Mouse (Mus musculus) limb, embryonic 14.5 days (tissue): ENCODE measurements at regions not wholly inside any gene's neighbourhood (a gene's known extent, or its start where the extent isn't known, plus 50 kb on each side); places are given as distances from the start of the nearest gene placed in this dataset.

ENCODE experiments used
- ATAC-seq: fragments of 200-750 bp; cut with Nextera tagmentation; 2 replicates; pipeline ENCODE4 v1.8.0; 2017; ENCODE audit warnings: low read depth, moderate number of reproducible peaks, moderate TSS enrichment; ENCODE audit not compliant: low FRiP score
- DNase-seq: peaks from one replicate; pipeline ENCODE4 v3.0.0-alpha.2; 2015; ENCODE audit warnings: low spot score
- H3K27ac ChIP-seq: fragments of 300-500 bp; sonication (generic); replicated peaks from 2 replicates; pipeline ENCODE4 v1.5.1; 2014; ENCODE audit warnings: low read depth, mild to moderate bottlenecking, low read length, moderate library complexity, mixed read lengths
- H3K27me3 ChIP-seq: fragments of 300-500 bp; sonication (generic); 2 replicates; pipeline ENCODE4 v1.6.1; 2014; ENCODE audit warnings: low read length, mixed read lengths; ENCODE audit not compliant: control insufficient read depth, insufficient read depth
- H3K36me3 ChIP-seq: fragments of 300-500 bp; sonication (generic); 2 replicates; pipeline ENCODE4 v1.6.1; 2014; ENCODE audit warnings: mild to moderate bottlenecking, low read length, moderate library complexity, mixed read lengths; ENCODE audit not compliant: control insufficient read depth, insufficient read depth
- H3K4me1 ChIP-seq: fragments of 300-500 bp; sonication (generic); 2 replicates; pipeline ENCODE4 v1.6.1; 2014; ENCODE audit warnings: antibody characterized with exemption, low read length, mixed read lengths; ENCODE audit not compliant: control insufficient read depth, insufficient read depth
- H3K4me2 ChIP-seq: fragments of 300-500 bp; sonication (generic); replicated peaks from 2 replicates; pipeline ENCODE4 v1.6.1; 2014; ENCODE audit warnings: low read depth, mild to moderate bottlenecking, low read length, moderate library complexity; ENCODE audit not compliant: severe bottlenecking
- H3K4me3 ChIP-seq: fragments of 300-500 bp; sonication (generic); replicated peaks from 2 replicates; pipeline ENCODE4 v1.5.1; 2014; ENCODE audit warnings: low read length
- H3K9ac ChIP-seq: fragments of 300-500 bp; sonication (generic); 2 replicates; pipeline ENCODE4 v1.6.1; 2014; ENCODE audit warnings: mild to moderate bottlenecking, low read depth, low read length, moderate library complexity; ENCODE audit not compliant: severe bottlenecking
- H3K9me3 ChIP-seq: fragments of 300-500 bp; sonication (generic); 2 replicates; pipeline ENCODE4 v1.6.1; 2016; ENCODE audit warnings: low read length; ENCODE audit not compliant: control insufficient read depth
- POLR2A ChIP-seq: fragments of 200-500 bp; IDR thresholded peaks from 2 replicates; pipeline ENCODE4 v1.8.0; 2012; ENCODE audit warnings: inconsistent platforms, mild to moderate bottlenecking, moderate library complexity, borderline replicate concordance; ENCODE audit not compliant: insufficient read depth, insufficient read length; ENCODE audit errors: extremely low read depth
- WGBS: fragments of 180-500 bp; shearing (Covaris S2); extraction: QIAGEN DNeasy Blood & Tissue Kit; methylation state at CpG from one replicate; pipeline ENCODE4 v1.1.7; 2014; 5-methylcytosine and 5-hydroxymethylcytosine counted together

- WGBS = 76% methylated on average over 7 of the region's 7 CpGs
These were observed 60.7 kb upstream of the 4930432M17Rik start for GRCm38 (mm10) chr3:121609845-121610244.

GRCm38 (mm10) chr3:121609090-121609489, 61.5 kb upstream of the 4930432M17Rik start:
- TF ChIP-seq POLR2A = no peak
- Histone ChIP-seq H3K27me3 (no peaks in the 10 kb centered on the region), H3K4me2 (no peak overlapping the region), H3K4me1 (peaks cover 2% of the 10 kb centered on the region; the same call in 1 of the 2 replicates), H3K36me3 (no peaks in the 10 kb centered on the region), H3K9ac (no peak overlapping the region), H3K27ac (no peak overlapping the region), H3K4me3 (no peak overlapping the region), H3K9me3 (no peaks in the 10 kb centered on the region)
- ATAC-seq (peak; percentile 69), DNase-seq (peak; percentile 57)
- 31% methylated on average over 7 of the region's 7 CpGs for WGBS

More at GRCm38 (mm10) chr3:121609845-121610244, 60.7 kb upstream of the 4930432M17Rik start:
- Histone ChIP-seq H3K4me3 (no peak overlapping the region), H3K27ac (no peak overlapping the region), H3K27me3 (no peaks in the 10 kb centered on the region), H3K4me1 (peaks cover 2% of the 10 kb centered on the region; the same call in 1 of the 2 replicates), H3K36me3 (no peaks in the 10 kb centered on the region), H3K4me2 (no peak overlapping the region), H3K9me3 (no peaks in the 10 kb centered on the region), H3K9ac (no peak overlapping the region)
- no peak for DNase-seq
- ATAC-seq = no peak
- TF ChIP-seq POLR2A = no peak

GRCm38 (mm10) chr3:121604737-121605136, 65.8 kb upstream of the 4930432M17Rik start:
- no peaks in the 10 kb centered on the region for H3K9me3 ChIP-seq
- peak; percentile 42 for DNase-seq
- no peak for TF ChIP-seq POLR2A
- H3K4me2 ChIP-seq = no peak overlapping the region
- no peak overlapping the region for H3K9ac ChIP-seq
- H3K27ac ChIP-seq = no peak overlapping the region
- H3K36me3 ChIP-seq = no peaks in the 10 kb centered on the region
- no peak overlapping the region for H3K4me3 ChIP-seq
- ATAC-seq = peak; percentile 20; the same call in 1 of the 2 replicates
- H3K4me1 ChIP-seq = peaks cover 2% of the 10 kb centered on the region; the same call in 1 of the 2 replicates
- WGBS = 75% methylated on average over 6 of the region's 6 CpGs
- H3K27me3 ChIP-seq = no peaks in the 10 kb centered on the region

DNA sequence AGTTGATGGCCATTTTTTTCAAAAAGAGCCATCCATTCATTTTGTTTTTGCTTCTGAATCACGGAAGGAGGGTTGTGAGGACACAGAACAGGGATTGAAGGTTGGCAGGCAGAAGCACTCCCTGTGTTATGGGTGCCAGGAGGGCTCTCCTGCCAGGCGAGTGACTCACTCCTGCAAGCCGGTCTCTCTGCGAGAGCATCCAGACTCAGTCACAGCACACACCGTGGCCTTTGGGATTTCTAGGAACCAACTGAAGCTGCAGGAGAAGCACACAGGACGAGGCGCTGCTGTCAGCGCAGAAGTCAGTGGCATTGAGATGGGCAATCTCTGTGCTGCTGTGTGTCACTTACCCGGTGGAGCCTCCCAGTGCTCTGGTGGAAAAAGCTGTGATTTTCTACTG, 66.5 kb upstream of the 4930432M17Rik start:
- no peak for ATAC-seq
- Histone ChIP-seq H3K4me2 (no peak overlapping the region), H3K9me3 (no peaks in the 10 kb centered on the region), H3K27me3 (no peaks in the 10 kb centered on the region), H3K4me3 (no peak overlapping the region), H3K36me3 (no peaks in the 10 kb centered on the region), H3K27ac (no peak overlapping the region), H3K9ac (no peak overlapping the region), H3K4me1 (no peaks in the 10 kb centered on the region; the same call in 1 of the 2 replicates)
- whole genome bisulfite sequencing = 86% methylated on average over 9 of the region's 9 CpGs
- no peak for DNase-seq
- TF ChIP-seq POLR2A = no peak

DNA sequence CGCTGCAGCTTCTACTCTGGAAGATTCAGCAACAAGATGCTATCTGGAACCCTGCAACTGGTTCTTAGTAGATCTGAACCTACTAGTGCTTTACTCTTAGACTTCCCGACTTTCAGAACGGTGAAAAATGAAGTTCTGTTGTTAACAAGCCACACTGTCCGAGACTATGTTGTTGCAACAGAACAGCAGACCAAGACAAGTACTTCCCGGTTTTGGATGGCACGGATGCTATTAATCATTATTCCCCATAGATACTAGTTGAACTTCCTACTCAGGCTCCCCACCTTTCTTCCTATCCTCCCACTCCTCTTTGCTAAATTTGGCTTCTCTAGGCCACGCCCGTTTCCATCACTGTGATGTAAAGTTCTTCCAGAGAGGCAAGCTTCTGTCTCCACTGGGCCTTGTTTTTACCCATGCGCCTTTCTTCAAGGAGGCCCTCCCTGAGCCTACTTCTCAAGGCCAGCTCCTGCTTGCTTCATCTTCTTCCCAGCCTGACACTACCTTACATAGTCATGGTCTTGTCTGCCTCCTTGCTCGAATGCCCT, 67.7 kb upstream of the 4930432M17Rik start:
- WGBS = 89% methylated on average over 10 of the region's 10 CpGs

GRCm38 (mm10) chr3:121602082-121602561, 68.4 kb upstream of the 4930432M17Rik start:
- H3K36me3 ChIP-seq = no peaks in the 10 kb centered on the region
- H3K4me1 ChIP-seq = no peaks in the 10 kb centered on the region
- no peak overlapping the region for H3K9ac ChIP-seq
- no peak for TF ChIP-seq POLR2A
- no peak overlapping the region for H3K4me3 ChIP-seq
- H3K27me3 ChIP-seq = no peaks in the 10 kb centered on the region
- H3K27ac ChIP-seq = no peak overlapping the region
- no peak for ATAC-seq
- no peak for DNase-seq
- no peak overlapping the region for H3K4me2 ChIP-seq
- no peaks in the 10 kb centered on the region for H3K9me3 ChIP-seq
- WGBS = 63% methylated on average over 8 of the region's 8 CpGs

More for the DNA sequence above, 67.7 kb upstream of the 4930432M17Rik start:
- H3K36me3 ChIP-seq = no peaks in the 10 kb centered on the region
- no peak overlapping the region for H3K4me2 ChIP-seq
- H3K9me3 ChIP-seq = no peaks in the 10 kb centered on the region
- H3K4me3 ChIP-seq = no peak overlapping the region
- no peak for ATAC-seq
- H3K27me3 ChIP-seq = no peaks in the 10 kb centered on the region
- TF ChIP-seq POLR2A = no peak
- no peak overlapping the region for H3K27ac ChIP-seq
- no peak overlapping the region for H3K9ac ChIP-seq
- H3K4me1 ChIP-seq = no peaks in the 10 kb centered on the region
- DNase-seq = no peak
